Mouse (Mus musculus): Measurements from ENCODE around the gene Rbp1.

GRCm38 (mm10) chr9:98485020-98485419, 62.3 kb downstream of the Rbp1 start:
- no peak for TF ChIP-seq CTCF (conservative IDR thresholded peaks at IDR 0.05; ENCODE audit: low read length)
- TF ChIP-seq POU5F1 (IDR thresholded peaks at IDR 0.05; ENCODE audit: borderline replicate concordance, low read length), result no peak
- TF ChIP-seq NANOG (IDR thresholded peaks at IDR 0.05; ENCODE audit: borderline replicate concordance, low read length), result no peak
